Mouse (Mus musculus) T-cell, adult 2 months (primary cell): Measurements from ENCODE around the gene Mast2.
A peak's percentile ranks its signal among the peaks of the same experiment; 100 is the strongest.

Source experiments
- DNase-seq: peaks from one replicate; pipeline ENCODE4 v3.0.0; 2022; ENCODE audit warnings: low spot score

Gene Mast2

DNA sequence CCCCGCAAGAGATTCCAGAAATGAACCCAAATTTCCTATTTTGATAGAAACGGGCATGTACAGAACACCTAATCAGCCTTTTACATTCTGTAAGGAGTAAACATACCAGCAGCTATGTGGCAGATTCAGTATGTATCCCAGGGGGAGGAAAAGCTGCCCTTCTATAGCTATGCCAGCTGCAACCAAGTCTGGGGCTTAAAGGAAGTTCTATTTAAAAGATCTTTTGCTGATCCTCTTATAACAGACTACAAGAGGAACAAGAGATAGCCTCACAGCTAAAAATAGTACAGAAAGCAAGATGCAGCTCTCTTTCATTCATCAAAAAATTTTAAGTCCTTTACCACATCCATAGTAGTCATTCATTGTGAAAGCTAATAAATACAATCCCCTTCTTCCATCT, 57.3 kb downstream of the Mast2 start:
- no peak for DNase-seq

DNA sequence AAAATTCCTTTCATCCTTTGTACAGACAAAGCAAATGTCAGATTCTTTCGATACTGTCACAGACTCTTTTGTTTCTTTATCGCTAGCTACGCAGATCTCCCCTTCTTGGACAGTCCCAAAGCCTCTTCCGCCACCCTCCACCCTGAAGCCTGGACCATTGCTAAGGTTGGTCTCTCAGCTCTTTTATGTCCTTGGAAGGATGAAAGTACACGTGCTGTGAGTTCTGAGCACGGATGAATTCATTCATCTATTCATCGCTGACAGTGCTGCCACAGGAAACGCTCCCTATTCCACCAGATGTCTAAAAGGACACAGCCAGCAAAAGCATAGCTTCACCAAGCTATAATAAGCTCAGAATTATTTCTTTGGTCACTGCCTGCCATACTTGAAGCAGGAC, 58.0 kb downstream of the Mast2 start:
- DNase-seq, result no peak

DNA sequence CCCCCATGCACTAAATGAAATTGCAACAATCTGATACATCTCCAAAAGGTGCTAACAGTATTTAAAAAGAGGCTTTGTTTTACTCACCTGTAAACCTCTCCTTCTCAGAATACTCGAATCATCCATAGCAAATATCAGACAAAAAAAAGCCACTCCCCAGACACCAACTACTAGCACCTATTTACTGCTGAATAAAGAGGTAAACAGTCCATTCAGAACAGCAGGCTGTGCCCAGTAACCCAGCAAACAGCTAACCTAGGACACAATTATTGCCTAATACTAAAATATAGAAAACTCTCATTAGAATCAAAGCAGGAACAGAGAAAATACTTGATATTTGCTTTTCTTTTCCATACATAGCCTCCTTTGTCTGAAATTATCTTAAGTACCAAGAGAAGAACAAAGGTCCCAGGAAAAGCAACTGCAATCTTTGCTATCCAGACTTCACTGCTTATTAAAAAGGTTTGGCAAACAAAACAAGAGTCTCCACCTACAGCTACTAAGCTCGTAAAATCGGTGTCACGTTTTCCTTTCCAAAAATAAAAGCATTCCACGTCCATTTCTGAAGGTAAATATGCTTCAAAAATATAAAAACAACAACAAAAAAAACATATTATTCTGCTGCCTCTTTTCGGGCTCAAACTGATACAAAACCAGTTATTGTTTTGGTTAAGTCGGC, 58.6 kb downstream of the Mast2 start:
- DNase-seq, result no peak

DNA sequence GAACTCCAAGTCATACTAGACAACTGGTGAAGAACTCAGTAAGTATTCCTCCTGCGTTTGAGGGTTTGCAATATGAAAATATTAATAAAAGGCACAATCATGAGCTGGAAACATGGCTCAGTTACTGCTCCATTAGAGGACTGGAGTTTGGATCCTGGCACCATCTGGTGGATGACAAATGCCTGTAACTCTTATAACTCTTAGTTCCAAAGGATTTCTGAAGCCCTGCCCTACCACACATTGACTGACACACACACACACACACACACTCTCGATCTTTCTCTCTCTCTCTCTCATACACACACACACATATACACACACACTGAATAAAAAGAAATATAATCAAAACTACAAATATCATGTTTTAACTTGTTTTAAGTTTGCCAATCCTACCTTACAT, 60.1 kb downstream of the Mast2 start:
- DNase-seq, result no peak

DNA sequence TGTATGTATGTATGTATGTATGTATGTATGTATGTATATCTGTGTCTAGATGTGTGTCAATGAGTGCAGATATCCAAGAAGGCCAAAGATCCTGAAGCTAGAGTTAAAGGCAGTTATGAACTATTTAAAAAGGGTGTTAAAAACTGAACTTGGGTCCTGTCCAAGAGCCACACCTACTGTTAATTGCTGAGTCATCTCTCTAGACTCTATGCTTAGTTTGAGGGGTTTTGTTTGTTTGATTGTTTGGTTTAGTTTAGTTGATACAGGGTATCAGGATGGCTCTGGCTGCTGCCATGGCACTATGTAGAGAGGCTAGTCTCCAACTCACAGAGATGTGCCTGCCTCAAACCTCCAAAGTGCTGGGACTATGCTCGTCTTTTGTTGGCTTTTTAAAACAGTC, 61.3 kb downstream of the Mast2 start:
- no peak for DNase-seq

DNA sequence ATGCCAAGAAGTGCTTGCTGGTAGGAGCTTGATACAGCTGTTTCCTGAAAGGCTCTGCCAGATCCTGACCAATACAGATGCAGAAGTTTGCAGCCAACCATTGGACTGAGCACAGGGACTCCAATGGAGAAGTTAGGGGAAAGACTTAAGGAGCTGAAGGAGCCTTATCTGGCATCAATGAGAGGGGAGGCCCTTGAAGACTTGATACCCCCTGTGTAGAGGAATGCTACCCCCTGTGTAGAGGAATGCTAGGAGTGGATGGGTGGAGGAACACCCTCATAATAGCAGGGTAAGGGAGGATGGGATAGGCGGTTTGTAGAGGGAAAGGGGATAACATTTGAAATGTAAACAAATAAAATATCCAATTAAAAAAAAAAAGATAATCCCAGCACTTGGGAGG, 65.9 kb downstream of the Mast2 start:
- no peak for DNase-seq

DNA sequence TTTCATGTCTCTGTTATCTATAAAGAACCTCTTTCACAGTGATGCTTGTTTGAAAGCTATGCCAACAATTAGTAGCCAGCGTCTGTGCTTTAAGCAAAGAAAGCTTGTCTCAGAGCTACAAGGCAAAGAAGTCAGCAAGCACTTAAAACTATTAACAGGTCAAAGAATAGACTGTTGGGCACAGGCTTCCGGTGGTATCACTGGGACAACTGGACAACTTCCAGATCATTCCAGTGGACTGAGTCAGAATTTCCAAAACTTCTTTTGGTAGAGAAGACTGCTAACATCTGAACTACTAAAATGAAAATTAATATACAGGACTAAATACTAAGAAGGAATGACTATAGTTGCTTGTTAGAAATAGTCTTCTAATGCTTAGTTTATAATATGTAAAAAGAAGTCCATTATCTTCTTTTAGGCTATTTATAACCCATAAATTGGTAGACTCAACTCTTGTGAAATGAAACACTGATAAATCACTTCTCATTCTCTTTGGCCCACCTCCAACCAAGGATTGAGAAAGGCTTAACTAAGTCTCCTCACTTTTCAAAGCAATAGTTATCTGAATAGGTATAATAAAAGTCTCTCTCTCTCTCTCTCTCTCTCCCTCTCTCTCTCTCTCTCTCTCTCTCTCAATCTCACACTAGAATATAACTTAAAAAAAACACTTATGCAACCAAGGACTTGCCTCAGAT, 85.9 kb downstream of the Mast2 start:
- DNase-seq, result no peak

DNA sequence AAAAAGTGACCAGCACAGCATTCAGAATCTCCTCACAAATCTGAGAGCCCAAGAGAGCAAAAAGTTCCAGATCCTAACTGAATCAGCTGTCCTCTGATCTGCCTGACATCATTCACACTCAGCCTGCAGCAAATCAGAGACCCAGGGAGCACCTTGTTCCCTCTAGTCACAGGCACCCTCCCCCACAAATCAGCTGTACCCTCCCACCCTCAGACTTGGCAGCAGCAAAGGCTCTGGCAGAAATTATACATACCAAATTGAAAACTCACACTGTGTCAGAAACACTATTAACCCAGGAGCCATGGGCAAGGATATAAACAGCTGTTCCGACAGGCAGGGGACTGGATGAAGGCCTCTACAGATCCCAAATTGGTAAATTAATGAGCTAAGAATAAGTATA, 92.3 kb downstream of the Mast2 start:
- DNase-seq, result no peak

DNA sequence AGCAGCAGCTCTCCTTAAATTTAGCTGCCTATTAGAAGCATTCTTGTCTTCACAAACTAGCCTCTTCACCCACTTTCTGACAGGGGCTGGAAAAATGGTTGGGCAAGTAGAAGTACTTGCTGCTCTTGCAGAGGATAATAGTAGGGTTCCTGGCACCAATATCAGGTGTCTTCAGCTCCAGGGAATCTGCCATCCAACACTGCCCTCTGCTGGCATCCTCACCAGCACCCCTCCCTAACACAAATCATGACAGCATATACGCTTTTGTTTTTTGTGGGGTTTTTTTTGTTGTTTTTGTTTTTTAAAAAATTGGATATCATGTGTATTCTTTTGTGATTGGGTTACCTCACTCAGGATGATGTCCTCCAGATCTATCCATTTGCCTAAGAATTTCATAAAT, 105.9 kb downstream of the Mast2 start:
- peak; percentile 11 for DNase-seq

DNA sequence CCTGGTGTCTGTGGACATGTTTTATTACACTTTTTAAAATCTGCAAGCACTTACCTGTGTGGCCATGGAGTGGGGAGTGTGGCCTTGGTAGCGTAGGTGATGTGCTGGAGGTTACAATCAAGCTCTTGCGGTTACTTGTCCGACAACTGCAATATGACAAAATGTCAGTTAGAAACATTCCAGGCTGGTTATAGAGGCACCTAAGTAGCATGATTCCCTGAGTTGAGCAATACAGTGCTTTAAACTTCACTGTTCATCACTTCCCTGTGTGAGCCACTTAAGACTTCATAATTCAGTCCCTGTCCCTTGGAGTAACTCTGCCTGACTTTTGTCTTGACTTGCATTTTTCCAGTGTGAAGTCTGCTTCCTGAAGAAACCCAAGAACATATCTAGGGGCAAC, 111.1 kb downstream of the Mast2 start:
- DNase-seq, result no peak

DNA sequence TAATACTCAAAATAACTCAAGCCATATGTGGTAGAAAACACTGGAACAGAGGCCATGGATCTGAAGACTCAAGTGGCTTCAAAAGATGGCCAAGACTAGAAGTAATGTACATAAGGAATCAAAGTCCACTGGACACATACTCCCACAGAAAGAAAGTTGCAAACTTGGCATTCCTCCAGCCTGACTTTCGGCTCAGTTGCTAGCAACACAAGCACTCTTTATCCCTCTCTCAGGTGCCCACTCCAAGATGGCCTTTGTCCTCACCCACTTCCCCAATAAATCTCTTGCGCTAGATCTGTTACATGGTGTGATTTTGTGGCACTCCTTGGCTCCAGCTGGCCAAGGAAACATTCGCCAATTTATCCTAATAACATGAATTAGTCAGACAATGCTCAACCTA, 111.5 kb downstream of the Mast2 start:
- DNase-seq, result no peak

DNA sequence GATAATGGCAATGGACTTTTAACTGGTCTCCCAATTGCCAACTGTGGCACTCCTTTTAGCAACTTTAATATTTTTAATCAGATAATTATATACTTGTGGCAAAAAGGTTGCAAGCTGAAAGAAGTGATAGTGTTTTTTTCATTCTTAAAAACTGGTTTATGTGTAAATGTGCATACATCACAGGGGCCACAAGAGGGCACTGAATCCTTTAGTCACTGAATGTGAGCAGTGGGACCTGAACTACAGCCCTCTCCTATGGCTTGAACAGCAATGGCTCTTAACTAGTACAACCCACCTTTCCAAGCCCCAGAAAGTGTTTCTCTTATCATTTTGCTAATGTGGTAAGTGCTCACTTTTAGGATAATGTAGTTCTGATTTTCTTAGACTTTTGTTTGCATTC, 121.9 kb downstream of the Mast2 start:
- DNase-seq, result peak; percentile 15

DNA sequence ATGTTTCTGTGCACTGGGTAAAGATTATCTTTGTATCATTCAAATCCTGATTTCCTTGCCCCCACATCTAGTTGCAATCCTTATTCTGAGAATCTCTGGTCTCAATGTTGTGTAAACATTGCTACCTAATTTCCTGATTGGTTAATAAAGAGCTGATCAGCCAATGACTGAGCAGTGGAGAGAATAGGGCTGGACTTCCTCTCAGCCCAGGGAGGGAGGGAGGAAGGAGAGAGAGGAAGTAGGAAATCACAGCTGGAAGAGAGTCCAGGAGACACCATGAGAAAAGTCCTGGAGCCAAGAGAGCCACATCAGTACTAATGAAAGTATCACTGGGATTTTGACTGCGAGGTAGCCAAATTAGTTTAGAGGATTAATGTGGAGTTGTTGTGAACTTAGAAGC, 127.7 kb downstream of the Mast2 start:
- DNase-seq, result no peak

DNA sequence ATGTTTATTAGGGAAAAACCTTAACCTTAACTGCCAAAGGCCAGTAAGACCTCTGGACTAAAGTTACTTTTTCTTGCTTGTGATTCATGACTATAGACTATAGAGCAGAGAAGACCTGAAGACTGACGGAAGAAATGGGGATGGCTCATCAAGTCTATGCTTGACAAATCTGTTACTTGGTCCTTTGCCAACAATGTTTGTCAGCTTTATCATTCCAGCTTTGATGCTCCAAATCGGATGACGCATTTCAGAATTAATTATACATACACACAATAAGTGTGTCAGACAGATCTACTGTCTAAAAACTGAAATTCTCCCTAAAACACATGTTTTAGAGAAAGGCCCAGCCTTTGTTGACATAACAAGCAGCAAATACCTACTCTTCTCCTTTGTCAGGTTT, 134.7 kb downstream of the Mast2 start:
- no peak for DNase-seq

DNA sequence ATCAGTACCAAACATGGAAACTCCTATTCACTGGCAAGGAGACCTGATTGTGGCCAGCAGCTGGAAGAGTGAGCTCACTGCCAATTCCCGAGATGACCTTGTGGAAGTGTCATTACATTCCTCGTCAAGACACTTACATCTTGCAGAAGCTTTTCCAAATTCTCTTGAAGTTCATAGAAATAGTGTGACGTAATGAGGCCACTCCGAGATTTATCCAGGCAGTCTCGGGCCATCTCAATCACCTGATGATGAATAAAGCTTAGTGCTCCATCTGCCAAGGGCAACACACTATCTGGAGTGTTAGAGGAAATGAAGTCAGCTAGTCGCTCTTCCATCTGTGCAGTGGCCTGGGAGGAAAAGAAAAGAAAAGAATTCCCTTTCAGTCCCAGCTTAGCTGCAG, 141.9 kb downstream of the Mast2 start:
- no peak for DNase-seq

DNA sequence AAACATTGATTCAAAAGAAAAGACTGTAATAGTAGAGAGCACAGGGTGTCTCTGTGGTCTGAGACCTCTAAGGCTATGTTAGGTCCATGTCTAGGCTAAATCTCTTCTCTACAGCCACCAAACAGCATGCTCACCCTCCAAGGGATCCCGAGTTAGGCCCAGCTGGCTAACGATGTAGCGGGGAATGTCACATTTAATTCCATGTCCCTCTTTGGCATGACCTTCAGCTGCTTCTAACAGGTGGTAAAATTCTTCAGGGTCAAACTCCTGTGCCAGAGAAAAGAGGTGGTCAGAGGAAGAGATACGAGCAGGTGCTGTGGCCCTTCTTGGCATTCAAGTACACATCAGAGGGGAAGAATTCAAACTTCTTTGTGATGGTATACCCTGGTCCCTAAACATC, 146.4 kb downstream of the Mast2 start:
- no peak for DNase-seq

DNA sequence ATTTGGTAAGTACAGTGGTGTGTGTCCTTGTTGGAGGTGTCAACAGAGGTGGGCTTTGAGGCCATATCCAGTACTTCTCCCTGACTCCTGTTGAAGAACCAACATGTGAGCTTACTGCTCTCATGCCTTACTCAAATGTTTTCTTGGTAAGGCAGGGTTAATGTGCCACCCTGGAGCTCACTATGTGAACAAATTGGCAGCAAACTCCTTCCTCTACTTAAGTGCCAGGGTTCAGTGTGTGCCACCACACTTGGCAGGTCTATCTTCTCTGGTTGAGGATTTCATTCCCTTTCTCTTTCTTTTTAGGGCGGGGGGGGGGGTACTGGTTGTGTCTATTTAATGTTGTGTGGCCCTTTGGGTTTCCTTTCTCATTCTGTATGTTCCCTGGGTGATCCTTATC, 159.4 kb downstream of the Mast2 start:
- no peak for DNase-seq

DNA sequence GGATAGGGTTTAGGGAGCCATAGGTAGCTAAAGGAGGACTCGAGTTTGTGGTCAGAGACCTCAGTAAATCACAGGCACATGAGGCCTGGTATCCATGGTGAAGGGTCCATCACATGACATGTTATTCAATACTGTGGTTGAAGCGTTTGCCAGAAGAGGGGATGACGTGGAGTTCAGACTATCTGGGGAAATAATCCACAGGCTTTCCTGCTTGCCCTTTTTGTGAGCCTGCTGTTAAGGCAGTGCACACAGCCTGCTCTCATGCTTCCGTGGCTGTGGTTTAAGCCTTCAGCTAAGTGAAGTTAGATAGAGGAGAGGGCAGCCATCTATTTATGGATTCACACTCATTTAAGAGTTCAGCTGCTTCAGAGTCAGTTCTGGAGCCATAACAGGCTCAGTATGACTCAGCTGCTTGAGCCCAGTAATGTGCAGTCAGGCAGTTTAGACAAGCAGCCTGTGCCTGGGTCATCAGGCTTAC, 163.1 kb downstream of the Mast2 start:
- no peak for DNase-seq

DNA sequence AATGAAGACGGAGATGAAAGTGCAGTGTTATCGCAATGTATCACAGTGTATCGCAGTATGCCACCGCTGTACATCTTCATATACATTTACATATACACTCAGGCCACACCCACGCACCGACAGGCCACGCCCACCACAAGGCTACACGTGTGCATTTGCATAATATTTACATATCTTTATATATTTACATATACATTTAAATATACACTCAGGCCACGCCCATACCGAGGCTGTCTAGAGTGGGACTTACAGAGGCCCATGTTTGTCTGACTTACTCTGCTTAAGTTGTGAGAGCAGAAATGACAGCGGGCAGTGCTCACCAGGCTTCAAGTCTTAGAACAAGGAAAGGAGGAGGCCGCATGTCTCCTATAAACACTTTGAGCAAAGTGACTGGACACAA, 170.7 kb downstream of the Mast2 start:
- DNase-seq, result no peak

DNA sequence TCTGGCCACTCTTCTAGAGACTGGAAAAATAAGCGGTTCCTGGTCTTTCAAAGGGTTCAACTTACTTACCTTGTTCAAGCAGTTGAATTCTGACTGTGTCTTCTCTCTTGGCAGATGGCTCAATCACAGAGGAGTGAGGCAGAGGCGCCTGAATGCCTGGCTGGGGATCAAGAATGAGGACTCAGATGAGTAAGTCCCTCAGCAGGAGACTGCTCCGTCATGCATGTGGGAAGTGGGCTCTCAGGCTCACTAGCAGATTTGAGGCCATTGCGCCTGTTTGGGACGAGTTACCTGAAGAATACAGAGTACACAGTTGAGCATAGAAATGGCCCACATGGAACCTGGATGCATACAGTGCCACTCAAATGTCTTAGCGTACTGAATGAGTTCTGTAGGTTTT, 172.4 kb downstream of the Mast2 start:
- no peak for DNase-seq

DNA sequence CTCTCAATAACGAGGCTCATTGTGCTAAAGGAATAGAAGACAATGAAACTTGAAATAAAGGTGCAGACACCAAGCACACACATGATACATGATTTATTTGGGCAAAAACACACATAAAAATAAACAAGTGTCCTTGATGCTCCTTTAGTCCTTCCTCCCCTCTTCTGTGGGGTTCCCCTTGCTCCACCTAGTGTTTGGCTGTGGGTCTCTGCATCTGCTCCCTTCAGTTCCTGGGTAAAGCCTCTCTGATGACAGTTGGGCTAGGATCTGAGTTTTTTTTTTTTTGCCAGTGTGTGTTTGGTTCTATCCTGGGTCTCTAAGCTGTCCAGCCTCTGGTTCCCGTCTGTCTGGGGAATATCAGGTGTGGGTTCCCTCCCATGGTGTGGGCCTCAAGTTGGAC, 181.8 kb downstream of the Mast2 start:
- no peak for DNase-seq

DNA sequence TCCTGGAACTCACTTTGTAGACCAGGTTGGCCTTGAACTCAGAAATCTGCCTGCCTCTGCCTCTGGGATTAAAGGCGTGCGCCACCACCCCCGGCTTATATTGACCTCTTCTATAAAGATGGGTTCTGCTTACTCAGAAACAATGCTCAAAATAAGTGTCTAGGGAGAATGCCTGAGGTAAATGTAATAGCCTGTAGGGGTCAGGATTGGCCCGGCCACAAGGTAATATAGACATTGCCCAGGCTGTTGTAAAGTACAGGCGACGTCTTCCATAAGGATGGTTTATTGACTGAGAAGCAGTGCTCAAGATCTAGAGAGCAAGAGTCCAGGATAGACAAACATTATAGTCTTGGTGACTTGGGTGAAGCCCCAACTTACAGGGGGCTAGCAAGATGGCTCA, 195.8 kb downstream of the Mast2 start:
- no peak for DNase-seq
